Mouse (Mus musculus): ENCODE data around the gene Vsx2. TPM values are rescaled to one million over a fixed set of nuclear protein-coding genes. Genes with fewer than 3 reads are reported as not detected.

Vsx2 gene
- total RNA-seq (2023; ENCODE audit: inconsistent age), result not detected in 4 replicates

DNA sequence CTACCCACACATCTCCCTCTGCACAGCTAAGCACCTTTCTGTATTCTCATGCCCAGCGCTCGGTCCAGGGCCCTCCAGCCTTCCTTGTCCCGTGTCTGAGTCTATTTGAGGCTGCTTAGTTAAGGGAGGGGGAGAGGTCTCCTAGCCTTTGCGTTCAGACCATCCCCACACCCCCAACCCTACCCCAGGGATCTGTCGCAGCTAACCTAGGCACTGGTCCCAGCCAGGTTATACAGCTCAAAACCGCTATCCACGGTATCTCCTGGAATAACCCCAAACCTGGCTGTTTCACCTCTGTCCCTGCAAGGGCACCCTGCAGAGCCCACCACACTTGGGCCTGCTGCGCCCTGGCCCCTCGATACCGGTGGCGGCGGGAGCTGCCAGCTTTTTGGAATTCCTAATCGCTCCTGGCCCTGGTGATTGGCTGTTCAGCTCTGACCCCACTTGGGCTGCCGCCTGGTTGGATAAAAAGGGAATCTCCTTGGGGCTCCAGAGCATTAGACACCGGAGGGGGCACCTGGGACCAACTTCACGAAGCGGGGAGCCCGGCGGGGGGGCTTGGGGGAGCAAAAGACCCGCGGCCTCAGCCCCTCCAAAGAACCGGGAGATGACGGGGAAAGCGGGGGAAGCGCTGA lies at the start of gene Vsx2:
Vsx2 (plus strand) TSS at position 427 of the 635 bp plus-strand sequence.

DNA sequence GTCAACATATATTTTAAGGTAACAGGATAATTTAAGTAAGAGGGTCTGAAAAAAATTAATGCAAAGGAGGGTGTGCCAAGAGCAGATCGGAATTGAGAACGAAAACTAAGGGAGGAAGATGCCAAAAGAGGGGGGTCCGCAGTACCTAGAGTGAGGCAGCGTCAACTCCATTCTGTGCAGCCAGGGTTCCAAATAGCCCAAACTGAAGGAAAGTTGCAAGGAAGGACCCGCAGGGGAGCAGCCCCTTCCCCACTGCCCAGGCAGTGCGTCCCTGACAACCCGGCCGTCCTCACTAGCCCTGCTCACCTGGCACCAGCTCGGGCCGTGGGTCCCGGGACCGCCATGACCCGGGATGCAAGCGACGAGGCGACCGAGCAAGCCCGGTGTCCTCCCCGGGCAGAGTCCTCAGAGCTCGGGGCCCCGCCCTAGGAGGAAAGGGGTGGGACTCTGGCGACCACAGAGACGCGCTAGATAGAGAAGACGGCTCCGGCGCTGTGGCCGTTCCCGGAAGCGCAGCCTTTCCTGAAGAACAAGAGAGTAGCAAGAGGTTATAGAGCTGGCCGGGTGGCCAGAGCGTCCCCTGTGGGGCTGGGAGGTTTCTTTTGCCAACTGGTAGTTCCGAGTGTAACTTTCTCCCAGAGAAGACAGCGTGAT lies 47.5 kb downstream of the Vsx2 start, which contains the start of gene Abcd4:
Abcd4 (minus strand) TSS at position 437 of the 654 bp plus-strand sequence.

DNA sequence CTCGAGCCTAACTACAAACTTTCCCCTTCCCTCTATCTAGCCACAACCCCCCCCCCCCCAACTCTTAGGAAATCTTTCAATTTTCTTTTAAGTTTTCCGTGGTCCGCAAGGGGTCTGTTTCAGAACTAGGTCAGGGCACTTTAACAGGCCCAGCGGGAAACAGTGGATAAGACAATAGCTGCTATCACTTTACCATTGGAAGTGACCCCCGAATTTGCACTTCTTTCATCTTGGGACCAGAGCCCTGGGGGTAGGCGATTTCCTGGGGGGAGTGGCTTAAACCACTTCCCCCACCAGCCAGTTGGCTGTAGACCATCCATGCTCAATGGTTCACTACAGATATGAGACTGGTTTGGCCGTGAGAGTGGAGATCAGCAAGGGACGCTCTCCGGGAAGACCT lies 71.1 kb downstream of the Vsx2 start, which contains the start of gene Vrtn:
Vrtn (plus strand) TSS at position 366 of the 400 bp plus-strand sequence.

Other genes starting within 250 kb of the Vsx2 start
- 21.3 to 35.0 TPM (median 26.9 TPM) in 4 replicates for gene Coq6, start 208.1 kb upstream of the Vsx2 start, total RNA-seq (2023; ENCODE audit: inconsistent age)
- gene Fam161b, start 207.9 kb upstream of the Vsx2 start, total RNA-seq (2023; ENCODE audit: inconsistent age), result 1.6 to 2.4 TPM (median 2.0 TPM) in 4 replicates
- gene Entpd5, start 160.7 kb upstream of the Vsx2 start, total RNA-seq (2023; ENCODE audit: inconsistent age), result 26.3 to 29.4 TPM (median 28.7 TPM) in 4 replicates
- 1.3 to 1.8 TPM (median 1.5 TPM) in 4 replicates for gene Bbof1, start 160.7 kb upstream of the Vsx2 start, total RNA-seq (2023; ENCODE audit: inconsistent age)
- gene Rnf113a2, start 152.6 kb upstream of the Vsx2 start, total RNA-seq (2023; ENCODE audit: inconsistent age), result 42.5 to 47.6 TPM (median 45.7 TPM) in 4 replicates
- 7.9 to 11.3 TPM (median 9.1 TPM) in 4 replicates for gene Aldh6a1, start 118.8 kb upstream of the Vsx2 start, total RNA-seq (2023; ENCODE audit: inconsistent age)
- gene Lin52, start 118.3 kb upstream of the Vsx2 start, total RNA-seq (2023; ENCODE audit: inconsistent age), result 18.4 to 22.2 TPM (median 20.8 TPM) in 4 replicates
- gene Abcd4, start 47.7 kb downstream of the Vsx2 start, total RNA-seq (2023; ENCODE audit: inconsistent age), result 15.5 to 20.3 TPM (median 17.5 TPM) in 4 replicates
- not detected in 4 replicates for gene Vrtn, start 71.3 kb downstream of the Vsx2 start, total RNA-seq (2023; ENCODE audit: inconsistent age)
- 0.30 TPM in 1 of 4 replicates, not detected in the others for gene Syndig1l, start 129.1 kb downstream of the Vsx2 start, total RNA-seq (2023; ENCODE audit: inconsistent age)
- gene Npc2, start 203.4 kb downstream of the Vsx2 start, total RNA-seq (2023; ENCODE audit: inconsistent age), result 43.1 to 53.4 TPM (median 48.6 TPM) in 4 replicates
- 51.9 to 63.0 TPM (median 61.2 TPM) in 4 replicates for gene Isca2, start 203.5 kb downstream of the Vsx2 start, total RNA-seq (2023; ENCODE audit: inconsistent age)

Measured in B cell, adult (primary cell).